Mouse (Mus musculus) brain, embryonic 14.5 days (tissue): ENCODE data around the gene Aamp. TPM values are rescaled to one million over a fixed set of nuclear protein-coding genes. Genes with fewer than 3 reads are reported as not detected.

Experiments
- DNase-seq: peaks from one replicate; pipeline ENCODE4 v3.0.0-alpha.2; 2011; ENCODE audit warnings: low read depth
- CTCF ChIP-seq: fragments of 200-500 bp; IDR thresholded peaks from 2 replicates; pipeline ENCODE4 v1.5.1; 2012; ENCODE audit warnings: inconsistent platforms, mild to moderate bottlenecking, moderate library complexity, borderline replicate concordance; ENCODE audit not compliant: insufficient read depth, insufficient read length; ENCODE audit errors: extremely low read depth
- POLR2A ChIP-seq: fragments of 200-500 bp; IDR thresholded peaks from 2 replicates; pipeline ENCODE4 v1.6.1; 2012; ENCODE audit warnings: mild to moderate bottlenecking, inconsistent platforms, borderline replicate concordance; ENCODE audit not compliant: poor library complexity, insufficient read depth, insufficient read length, severe bottlenecking; ENCODE audit errors: extremely low read depth
- polyA plus RNA-seq: library from polyadenylated mRNA; depleted of rRNA; stranded (reverse); fragments of >200 nt; gene quantifications from 2 replicates; pipeline ENCODE4 v1.2.3, GENCODE M21; 2012

The Aamp gene
- polyA plus RNA-seq, 1 experiment = 161 TPM

GRCm38 (mm10) chr1:74308001-74308964 lies 23.7 kb upstream of the Aamp start:
- no peak for TF ChIP-seq CTCF
- no peak for TF ChIP-seq POLR2A
- no peak for DNase-seq

GRCm38 (mm10) chr1:74307146-74307545 lies 22.6 kb upstream of the Aamp start:
- no peak for TF ChIP-seq POLR2A
- no peak for TF ChIP-seq CTCF
- DNase-seq = no peak

- DNase-seq = no peak
- TF ChIP-seq POLR2A (no peak), CTCF (no peak)
Observed at GRCm38 (mm10) chr1:74305522-74305921, 21.0 kb upstream of the Aamp start, which contains the start of gene Tmbim1. Gene Tmbim1 (minus strand): TSS chr1:74305622.

- no peak for DNase-seq
- TF ChIP-seq POLR2A = no peak
- no peak for TF ChIP-seq CTCF
Observed at GRCm38 (mm10) chr1:74304946-74305345, 20.4 kb upstream of the Aamp start.

GRCm38 (mm10) chr1:74304339-74304790 lies 19.8 kb upstream of the Aamp start:
- no peak for DNase-seq
- TF ChIP-seq POLR2A (no peak), CTCF (no peak)

GRCm38 (mm10) chr1:74303509-74304338 lies 19.2 kb upstream of the Aamp start:
- DNase-seq = peak; percentile 42
- no peak for TF ChIP-seq POLR2A
- no peak for TF ChIP-seq CTCF

GRCm38 (mm10) chr1:74302835-74303234 lies 18.3 kb upstream of the Aamp start:
- DNase-seq = no peak
- no peak for TF ChIP-seq POLR2A
- TF ChIP-seq CTCF = no peak

GRCm38 (mm10) chr1:74302229-74302628 lies 17.7 kb upstream of the Aamp start:
- DNase-seq = no peak
- TF ChIP-seq CTCF (no peak), POLR2A (no peak)

- no peak for DNase-seq
- TF ChIP-seq CTCF (no peak), POLR2A (no peak)
Observed at GRCm38 (mm10) chr1:74300347-74301110, 16.0 kb upstream of the Aamp start.

- no peak for DNase-seq
- TF ChIP-seq POLR2A = no peak
- no peak for TF ChIP-seq CTCF
Observed at GRCm38 (mm10) chr1:74298996-74299395, 14.5 kb upstream of the Aamp start.

GRCm38 (mm10) chr1:74298157-74298750 lies 13.7 kb upstream of the Aamp start:
- TF ChIP-seq CTCF (no peak), POLR2A (no peak)
- DNase-seq = no peak

GRCm38 (mm10) chr1:74297269-74297668 lies 12.7 kb upstream of the Aamp start:
- no peak for DNase-seq
- no peak for TF ChIP-seq CTCF
- no peak for TF ChIP-seq POLR2A
